Mouse (Mus musculus): Measurements from ENCODE around the gene Cep70. TPM values are rescaled to one million over a fixed set of nuclear protein-coding genes. Genes with fewer than 3 reads are reported as not detected.

Gene Cep70
- polyA plus RNA-seq, 1 experiment: 12.5 TPM

- Histone ChIP-seq H3K27ac (ENCODE audit: insufficient read depth, low read length) (no peak overlapping the region), H3K4me3 (ENCODE audit: insufficient read depth, low read length) (no peak overlapping the region), H3K4me1 (ENCODE audit: control insufficient read depth, insufficient read depth, low read length) (peaks cover 4% of the 10 kb centered on the region; the same call in 1 of the 2 replicates)
- TF ChIP-seq CTCF (IDR thresholded peaks at IDR 0.05; ENCODE audit: borderline replicate concordance, insufficient read depth, low read length) (no peak), POLR2A (IDR thresholded peaks at IDR 0.05; ENCODE audit: low read depth, low read length) (no peak)
These were observed 61.1 kb downstream of the Cep70 start for GRCm38 (mm10) chr9:99304296-99304695.

GRCm38 (mm10) chr9:99306226-99306625, 63.1 kb downstream of the Cep70 start:
- Histone ChIP-seq H3K27ac (ENCODE audit: insufficient read depth, low read length) (no peak overlapping the region), H3K4me3 (ENCODE audit: insufficient read depth, low read length) (no peak overlapping the region), H3K4me1 (ENCODE audit: control insufficient read depth, insufficient read depth, low read length) (peaks cover 4% of the 10 kb centered on the region; the same call in 1 of the 2 replicates)
- TF ChIP-seq CTCF (IDR thresholded peaks at IDR 0.05; ENCODE audit: borderline replicate concordance, insufficient read depth, low read length) (no peak), POLR2A (IDR thresholded peaks at IDR 0.05; ENCODE audit: low read depth, low read length) (no peak)

DNA sequence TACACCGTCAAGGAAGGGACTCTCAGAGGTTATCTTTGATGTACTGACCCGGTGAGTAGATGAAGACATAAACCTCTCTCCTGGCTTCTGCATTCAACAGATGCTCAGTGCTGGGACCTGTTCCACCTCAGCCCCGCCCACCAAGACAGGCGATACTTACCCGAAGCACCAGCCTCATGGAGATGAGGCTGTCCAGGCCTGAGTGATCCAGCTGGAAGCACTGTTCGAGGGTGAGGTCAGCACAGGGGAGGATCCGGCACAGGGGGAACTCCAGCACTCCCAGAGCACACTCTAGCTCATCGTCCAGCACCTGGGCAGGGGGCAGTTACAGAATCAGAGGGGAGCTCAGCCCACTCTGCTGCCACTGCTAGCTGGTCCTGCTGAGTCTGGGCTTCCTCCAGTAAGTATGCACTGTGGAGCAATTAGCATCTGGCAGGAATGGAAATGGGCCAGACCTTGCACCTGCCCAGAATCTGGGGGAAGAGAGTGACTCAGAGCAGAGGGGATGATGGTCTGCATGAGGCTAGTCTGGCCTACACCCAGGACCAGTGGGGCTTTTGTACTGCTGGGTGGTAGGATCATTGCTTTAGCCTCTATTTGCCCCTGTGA, 76.3 kb downstream of the Cep70 start:
- TF ChIP-seq POLR2A (IDR thresholded peaks at IDR 0.05; ENCODE audit: low read depth, low read length) (no peak), CTCF (IDR thresholded peaks at IDR 0.05; ENCODE audit: borderline replicate concordance, insufficient read depth, low read length) (no peak)
- H3K4me1 ChIP-seq (ENCODE audit: control insufficient read depth, insufficient read depth, low read length): peaks cover 2% of the 10 kb centered on the region; the same call in 1 of the 2 replicates
- no peak overlapping the region for H3K27ac ChIP-seq (ENCODE audit: insufficient read depth, low read length)
- no peak overlapping the region for H3K4me3 ChIP-seq (ENCODE audit: insufficient read depth, low read length)

GRCm38 (mm10) chr9:99320006-99320405, 76.8 kb downstream of the Cep70 start:
- peaks cover 2% of the 10 kb centered on the region; the same call in 1 of the 2 replicates for H3K4me1 ChIP-seq (ENCODE audit: control insufficient read depth, insufficient read depth, low read length)
- no peak overlapping the region for H3K27ac ChIP-seq (ENCODE audit: insufficient read depth, low read length)
- TF ChIP-seq POLR2A (IDR thresholded peaks at IDR 0.05; ENCODE audit: low read depth, low read length): no peak
- no peak for TF ChIP-seq CTCF (IDR thresholded peaks at IDR 0.05; ENCODE audit: borderline replicate concordance, insufficient read depth, low read length)
- H3K4me3 ChIP-seq (ENCODE audit: insufficient read depth, low read length): no peak overlapping the region

GRCm38 (mm10) chr9:99325208-99325929, 82.2 kb downstream of the Cep70 start:
- TF ChIP-seq CTCF (IDR thresholded peaks at IDR 0.05; ENCODE audit: borderline replicate concordance, insufficient read depth, low read length) (no peak), POLR2A (IDR thresholded peaks at IDR 0.05; ENCODE audit: low read depth, low read length) (no peak)
- Histone ChIP-seq H3K4me1 (ENCODE audit: control insufficient read depth, insufficient read depth, low read length) (no peaks in the 10 kb centered on the region), H3K27ac (ENCODE audit: insufficient read depth, low read length) (no peak overlapping the region), H3K4me3 (ENCODE audit: insufficient read depth, low read length) (no peak overlapping the region)

GRCm38 (mm10) chr9:99325961-99326360, 82.8 kb downstream of the Cep70 start:
- Histone ChIP-seq H3K4me1 (ENCODE audit: control insufficient read depth, insufficient read depth, low read length) (no peaks in the 10 kb centered on the region), H3K4me3 (ENCODE audit: insufficient read depth, low read length) (no peak overlapping the region), H3K27ac (ENCODE audit: insufficient read depth, low read length) (no peak overlapping the region)
- TF ChIP-seq POLR2A (IDR thresholded peaks at IDR 0.05; ENCODE audit: low read depth, low read length) (no peak), CTCF (IDR thresholded peaks at IDR 0.05; ENCODE audit: borderline replicate concordance, insufficient read depth, low read length) (no peak)

DNA sequence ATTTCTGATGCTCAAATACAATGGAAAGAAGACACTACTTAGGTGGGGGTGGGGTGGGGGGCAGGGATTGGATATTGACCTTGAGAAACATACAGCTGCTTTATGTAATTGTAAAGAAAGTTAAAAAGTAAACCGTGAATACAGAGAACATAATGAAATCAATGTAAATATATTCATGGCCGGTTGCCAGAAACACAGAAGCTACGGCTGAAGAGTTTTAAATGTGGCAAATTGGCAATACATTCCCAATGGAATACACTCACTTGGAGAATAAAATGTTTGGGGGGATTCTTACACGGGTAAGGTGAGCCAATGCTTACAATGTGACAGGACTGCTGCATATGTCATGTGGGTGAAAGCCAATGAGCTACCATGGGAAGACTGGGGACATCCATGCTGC, 83.7 kb downstream of the Cep70 start:
- no peak overlapping the region for H3K27ac ChIP-seq (ENCODE audit: insufficient read depth, low read length)
- no peak overlapping the region for H3K4me3 ChIP-seq (ENCODE audit: insufficient read depth, low read length)
- TF ChIP-seq CTCF (IDR thresholded peaks at IDR 0.05; ENCODE audit: borderline replicate concordance, insufficient read depth, low read length) (no peak), POLR2A (IDR thresholded peaks at IDR 0.05; ENCODE audit: low read depth, low read length) (no peak)
- no peaks in the 10 kb centered on the region for H3K4me1 ChIP-seq (ENCODE audit: control insufficient read depth, insufficient read depth, low read length)

GRCm38 (mm10) chr9:99336538-99336937, 93.4 kb downstream of the Cep70 start:
- Histone ChIP-seq H3K27ac (ENCODE audit: insufficient read depth, low read length) (no peak overlapping the region), H3K4me1 (ENCODE audit: control insufficient read depth, insufficient read depth, low read length) (no peaks in the 10 kb centered on the region), H3K4me3 (ENCODE audit: insufficient read depth, low read length) (no peak overlapping the region)
- TF ChIP-seq POLR2A (IDR thresholded peaks at IDR 0.05; ENCODE audit: low read depth, low read length): no peak
- TF ChIP-seq CTCF (IDR thresholded peaks at IDR 0.05; ENCODE audit: borderline replicate concordance, insufficient read depth, low read length): no peak

DNA sequence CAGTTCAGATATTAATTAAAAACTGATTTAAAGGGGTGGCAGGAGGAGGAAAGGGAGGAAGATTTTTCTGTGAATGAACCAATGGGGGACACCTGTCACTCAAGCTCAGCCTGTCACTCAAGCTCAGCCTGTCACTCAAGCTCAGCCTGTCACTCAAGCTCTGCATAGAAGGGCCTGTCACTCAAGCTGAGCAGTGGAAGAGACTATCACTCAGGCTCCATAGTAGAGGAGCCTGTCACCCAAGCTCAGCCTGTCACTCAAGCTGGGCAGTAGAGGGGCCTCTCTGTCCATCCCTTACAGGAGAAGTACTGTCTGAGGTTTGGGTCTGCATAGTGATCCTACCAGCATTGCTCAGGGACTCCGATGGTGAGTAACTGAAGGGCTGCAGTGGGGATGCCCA, 95.1 kb downstream of the Cep70 start:
- no peak overlapping the region for H3K27ac ChIP-seq (ENCODE audit: insufficient read depth, low read length)

DNA sequence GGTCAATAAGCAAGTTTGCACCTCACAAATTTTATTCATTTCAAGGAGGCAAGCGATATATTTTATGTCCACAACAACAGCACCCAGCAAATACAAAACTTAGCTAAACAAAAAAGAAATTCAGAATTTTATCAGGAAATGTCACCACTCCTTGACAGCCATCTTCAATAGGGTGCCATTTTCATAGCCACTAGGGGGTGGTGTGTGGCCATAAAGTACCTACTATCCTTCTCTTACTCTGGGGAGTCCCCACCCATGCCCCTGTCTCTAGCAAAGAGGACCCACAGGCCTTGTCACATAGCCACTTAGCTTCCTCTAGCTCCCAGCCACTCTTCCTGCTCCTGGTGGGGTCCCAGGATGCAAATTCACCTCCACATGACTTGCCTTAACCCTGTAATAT, 96.0 kb downstream of the Cep70 start:
- no peak overlapping the region for H3K4me3 ChIP-seq (ENCODE audit: insufficient read depth, low read length)
- H3K27ac ChIP-seq (ENCODE audit: insufficient read depth, low read length): no peak overlapping the region
- H3K4me1 ChIP-seq (ENCODE audit: control insufficient read depth, insufficient read depth, low read length): no peaks in the 10 kb centered on the region; the same call in 1 of the 2 replicates
- TF ChIP-seq CTCF (IDR thresholded peaks at IDR 0.05; ENCODE audit: borderline replicate concordance, insufficient read depth, low read length) (no peak), POLR2A (IDR thresholded peaks at IDR 0.05; ENCODE audit: low read depth, low read length) (no peak)

More for the DNA sequence above, 95.1 kb downstream of the Cep70 start:
- no peaks in the 10 kb centered on the region for H3K4me1 ChIP-seq (ENCODE audit: control insufficient read depth, insufficient read depth, low read length)
- H3K4me3 ChIP-seq (ENCODE audit: insufficient read depth, low read length): no peak overlapping the region
- TF ChIP-seq POLR2A (IDR thresholded peaks at IDR 0.05; ENCODE audit: low read depth, low read length): no peak
- no peak for TF ChIP-seq CTCF (IDR thresholded peaks at IDR 0.05; ENCODE audit: borderline replicate concordance, insufficient read depth, low read length)
